Mouse (Mus musculus): ENCODE measurements around the gene Fv1. TPM values are rescaled to one million over a fixed set of nuclear protein-coding genes. Genes with fewer than 3 reads are reported as not detected.
A peak's percentile ranks its signal among the peaks of the same experiment; 100 is the strongest.
"Not testable (repeated sequence)": the region's sequence is repeated elsewhere in the genome, so short reads cannot be mapped to it uniquely, and the experiment has no call there.

Gene Fv1
- polyA plus RNA-seq (2021) = 9.3 TPM

DNA sequence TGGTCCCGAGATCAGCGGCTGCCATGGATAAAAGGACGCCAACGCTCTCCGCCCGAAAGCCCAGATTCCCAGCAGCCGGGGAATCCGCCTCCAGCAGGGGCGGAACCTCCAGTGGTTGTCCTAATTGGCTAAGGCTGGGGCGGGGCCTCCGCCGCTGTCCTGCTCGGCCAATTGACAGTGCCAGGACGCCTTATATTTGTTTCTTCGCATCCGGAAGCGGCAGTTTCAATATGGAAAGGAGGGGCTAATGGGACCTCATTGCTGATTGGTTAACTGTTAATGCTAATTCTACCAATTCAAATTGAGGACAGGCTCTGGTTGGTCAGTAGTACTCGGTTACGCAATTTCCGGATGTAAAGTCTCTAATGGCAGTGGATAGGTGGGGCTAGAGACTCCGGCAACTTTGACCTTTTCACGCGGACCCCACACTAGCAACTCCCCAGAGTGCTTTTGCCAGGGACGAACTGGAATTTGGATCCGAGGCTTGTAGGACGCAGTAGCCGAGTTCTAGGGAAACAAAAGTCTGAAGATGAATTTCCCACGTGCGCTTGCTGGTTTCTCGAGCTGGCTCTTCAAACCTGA, at the start of gene Fv1, which contains the start of gene Miip:
TSS of gene Fv1 (plus strand) at position 530 of the 582 bp plus-strand sequence.
TSS of gene Miip (minus strand) at position 367 of the 582 bp plus-strand sequence.
- no peaks in the 10 kb centered on the region for H3K27me3 ChIP-seq
- TF ChIP-seq CTCF (IDR thresholded peaks at IDR 0.05) = no peak
- ATAC-seq = peak; percentile 98
- POLR2A ChIA-PET = no interaction called here
- CTCF ChIA-PET = interaction anchor here (1.7 kb wide), 1 partner anchor 16 kb away, joined by 5 read pairs; no protein-coding TSS in a partner anchor
- peak; percentile 91 for DNase-seq (ENCODE audit: low read depth, low spot score)
- in situ Hi-C loops (cut with MboI; ENCODE audit: low pct_unique_long_range_greater_than_20kb) = no loop called here

DNA sequence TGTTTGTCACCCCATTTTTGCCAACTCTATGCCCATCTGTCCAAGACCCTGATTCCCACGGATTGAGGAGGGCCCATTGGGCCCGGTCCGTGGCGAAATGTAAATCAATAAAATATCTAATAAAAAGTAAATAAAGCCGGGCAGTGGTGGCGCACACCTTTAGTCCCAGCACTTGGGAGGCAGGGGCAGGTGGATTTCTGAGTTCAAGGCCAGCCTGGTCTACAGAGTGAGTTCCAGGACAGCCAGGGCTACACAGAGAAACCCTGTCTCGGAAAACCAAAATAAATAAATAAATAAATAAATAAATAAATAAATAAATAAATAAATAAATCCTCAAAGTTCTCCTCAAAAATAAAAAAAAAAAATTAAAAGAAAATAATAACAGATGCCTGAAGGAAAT, 49.1 kb upstream of the Fv1 start:
- CTCF ChIA-PET; POLR2A ChIA-PET; ATAC-seq; in situ Hi-C loops (cut with MboI; ENCODE audit: low pct_unique_long_range_greater_than_20kb); H3K27me3 ChIP-seq; DNase-seq (ENCODE audit: low read depth, low spot score): not testable (repeated sequence)

DNA sequence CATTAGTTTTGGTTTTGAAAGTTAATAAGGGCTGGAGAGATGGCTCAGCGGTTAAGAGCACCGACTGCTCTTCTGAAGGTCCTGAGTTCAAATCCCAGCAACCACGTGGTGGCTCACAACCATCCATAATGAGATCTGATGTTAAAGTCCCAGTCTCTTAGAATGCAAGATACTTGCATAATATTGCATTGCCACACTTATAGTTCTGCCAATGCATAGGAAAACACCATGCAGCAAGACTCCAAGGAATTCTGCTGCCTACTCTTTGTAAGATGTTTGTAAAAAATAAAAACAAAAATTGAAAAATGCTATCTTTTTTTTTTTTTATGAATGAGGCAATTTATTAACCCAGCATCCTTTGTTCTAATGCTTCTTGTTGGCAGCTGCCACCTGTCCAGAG, 47.4 kb upstream of the Fv1 start:
- DNase-seq (ENCODE audit: low read depth, low spot score); H3K27me3 ChIP-seq; ATAC-seq; in situ Hi-C loops (cut with MboI; ENCODE audit: low pct_unique_long_range_greater_than_20kb); CTCF ChIA-PET; POLR2A ChIA-PET: not testable (repeated sequence)

DNA sequence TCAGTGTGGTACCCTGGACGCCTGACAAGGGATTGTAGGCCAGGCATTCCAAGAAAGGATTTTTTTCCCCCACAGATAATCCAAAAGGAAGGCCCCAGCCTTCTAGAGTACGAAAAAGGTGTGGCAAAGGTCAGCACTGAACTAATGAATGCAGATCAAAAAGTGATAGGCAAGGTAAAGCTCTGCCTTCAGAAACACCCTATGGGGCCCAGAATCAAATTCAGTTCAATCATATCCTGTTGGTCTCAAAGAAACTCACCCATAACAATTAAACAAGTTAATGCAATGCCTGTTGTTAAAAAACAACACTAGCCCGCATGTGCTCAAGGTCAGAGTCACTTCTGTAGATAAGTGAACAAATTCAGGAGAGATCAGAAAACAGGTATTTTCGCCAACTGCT, 44.4 kb upstream of the Fv1 start:
- no peak for DNase-seq (ENCODE audit: low read depth, low spot score)
- POLR2A ChIA-PET = no interaction called here
- ATAC-seq = no peak

DNA sequence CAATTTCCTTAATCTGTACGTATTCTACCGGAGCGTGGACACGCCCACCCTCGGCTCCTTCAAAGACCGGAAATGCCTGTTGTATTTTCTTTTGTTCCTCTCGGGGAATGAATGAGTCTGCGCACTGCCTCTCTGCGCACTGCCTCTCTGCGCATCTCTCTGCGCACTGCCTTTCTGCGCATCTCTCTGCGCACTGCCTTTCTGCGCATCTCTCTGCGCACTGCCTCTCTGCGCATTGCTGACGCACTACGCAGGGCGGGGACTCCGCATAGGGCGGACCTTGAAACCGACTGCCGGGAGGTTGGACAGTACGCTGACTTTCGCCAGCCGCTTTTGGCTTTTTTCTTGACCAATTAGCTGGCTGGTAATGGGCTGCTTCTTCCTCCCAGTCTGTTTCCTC, 29.5 kb upstream of the Fv1 start:
- POLR2A ChIA-PET; CTCF ChIA-PET; H3K27me3 ChIP-seq; ATAC-seq; DNase-seq (ENCODE audit: low read depth, low spot score): not testable (repeated sequence)
- in situ Hi-C loops (cut with MboI; ENCODE audit: low pct_unique_long_range_greater_than_20kb) = loop anchor here (25.0 kb wide), 1 partner anchor 427 kb away; no protein-coding TSS in a partner anchor

More for the DNA sequence above, 44.4 kb upstream of the Fv1 start:
- no peak for TF ChIP-seq CTCF (IDR thresholded peaks at IDR 0.05)
- in situ Hi-C loops (cut with MboI; ENCODE audit: low pct_unique_long_range_greater_than_20kb) = no loop called here
- H3K27me3 ChIP-seq = no peaks in the 10 kb centered on the region
- CTCF ChIA-PET = no interaction called here

DNA sequence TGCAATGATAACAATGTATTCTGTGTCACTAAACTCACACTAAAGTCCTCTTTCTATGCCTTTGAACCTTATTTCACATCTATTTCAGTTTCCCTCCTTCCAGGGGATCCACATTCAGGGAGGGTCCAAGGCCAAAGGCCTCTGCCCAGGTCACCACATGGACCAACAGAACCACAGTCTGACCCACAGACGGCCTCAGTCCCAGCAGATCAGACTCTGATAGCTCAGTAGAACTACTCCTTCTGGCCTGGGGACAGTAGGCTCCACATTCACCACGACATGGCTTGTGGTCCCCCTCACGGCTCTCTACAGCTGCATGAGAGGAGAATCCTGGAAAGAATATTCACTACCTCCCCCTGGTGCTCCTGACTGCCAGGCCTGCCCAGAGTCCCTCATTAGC, 25.9 kb upstream of the Fv1 start:
- in situ Hi-C loops (cut with MboI; ENCODE audit: low pct_unique_long_range_greater_than_20kb) = loop anchor here (25.0 kb wide), 1 partner anchor 431 kb away; no protein-coding TSS in a partner anchor
- DNase-seq (ENCODE audit: low read depth, low spot score) (no peak), ATAC-seq (no peak)
- H3K27me3 ChIP-seq = no peaks in the 10 kb centered on the region
- CTCF ChIA-PET = no interaction called here
- no peak for TF ChIP-seq CTCF (IDR thresholded peaks at IDR 0.05)
- POLR2A ChIA-PET = no interaction called here

DNA sequence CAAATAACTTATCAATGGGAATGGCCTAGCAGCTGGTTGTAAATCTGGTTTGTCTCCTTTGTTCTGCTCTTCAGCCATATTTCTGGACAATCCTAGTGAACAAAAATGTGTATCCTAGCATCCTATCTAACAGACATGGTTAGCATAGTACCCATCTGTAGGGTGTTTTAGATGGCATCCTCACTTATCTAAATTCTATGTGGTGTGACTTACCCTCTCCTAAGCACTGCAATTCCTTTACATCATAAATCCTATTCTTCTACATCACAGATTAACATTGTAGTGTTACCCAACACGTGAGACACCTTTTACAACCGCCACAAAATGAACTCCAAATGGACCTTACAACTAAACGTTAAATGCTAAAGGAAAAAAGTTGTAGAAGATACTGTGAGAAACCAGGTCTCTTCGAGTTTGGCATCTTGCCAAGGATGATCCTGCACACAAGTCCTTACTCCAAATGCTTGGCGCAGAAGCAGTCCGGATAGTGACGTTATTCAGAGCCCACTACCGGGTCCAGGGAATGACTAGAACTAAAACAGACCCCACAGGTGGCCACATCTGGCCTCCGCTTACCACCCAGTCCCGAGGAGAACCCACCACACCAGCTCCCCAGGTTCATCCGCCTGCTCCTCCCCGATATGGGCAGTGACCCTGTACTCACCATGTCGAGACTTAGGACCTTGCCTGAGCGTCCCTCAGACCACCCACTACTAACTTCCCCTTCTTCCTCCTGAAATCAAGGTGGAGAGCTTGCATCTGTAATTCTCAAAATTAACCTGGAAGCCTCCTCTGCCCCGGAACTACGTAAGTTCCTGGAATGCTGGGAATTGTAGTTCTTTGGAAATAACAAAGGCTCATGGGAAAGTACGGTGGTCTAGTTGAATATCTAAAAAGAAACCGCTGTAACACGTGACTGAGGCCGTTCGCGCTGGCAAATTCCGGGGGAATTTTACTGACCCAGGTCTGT, 20.9 kb upstream of the Fv1 start, which contains the start of gene Zfp933:
TSS of gene Zfp933 (minus strand) at position 753 of the 970 bp plus-strand sequence.
- no peak for TF ChIP-seq CTCF (IDR thresholded peaks at IDR 0.05)
- H3K27me3 ChIP-seq = no peaks in the 10 kb centered on the region
- ChIA-PET CTCF (no interaction called here), POLR2A (interaction anchor here (0.7 kb wide), 1 partner anchor 11 kb away, joined by 3 read pairs; no protein-coding TSS in a partner anchor)
- in situ Hi-C loops (cut with MboI; ENCODE audit: low pct_unique_long_range_greater_than_20kb) = loop anchor here (25.0 kb wide), 1 partner anchor 436 kb away; no protein-coding TSS in a partner anchor
- DNase-seq (ENCODE audit: low read depth, low spot score) (peak; percentile 83), ATAC-seq (peak; percentile 77)

DNA sequence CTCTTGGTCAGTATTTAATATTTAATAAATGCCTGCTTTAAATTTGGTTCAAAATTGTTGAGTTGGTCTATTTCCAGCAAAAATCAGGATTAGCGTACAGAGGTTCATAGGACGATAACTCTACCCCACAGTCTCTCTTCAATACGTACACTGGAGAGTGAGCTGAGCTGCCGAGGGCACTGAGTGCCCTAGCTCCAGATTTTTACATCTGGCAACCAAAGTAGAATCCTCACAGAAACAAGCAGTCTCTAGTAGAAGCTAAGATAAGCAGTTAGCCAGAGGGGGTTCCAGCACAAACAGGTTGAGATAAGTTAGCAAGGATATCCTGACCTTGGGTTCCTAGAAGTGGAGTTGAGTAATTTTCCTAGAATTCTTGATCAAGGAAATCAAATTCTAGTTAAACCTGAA, 20.2 kb upstream of the Fv1 start:
- no peak for TF ChIP-seq CTCF (IDR thresholded peaks at IDR 0.05)
- POLR2A ChIA-PET = interaction anchor here (0.7 kb wide), 1 partner anchor 10 kb away, joined by 3 read pairs; no protein-coding TSS in a partner anchor
- peak; percentile 42 for ATAC-seq
- DNase-seq (ENCODE audit: low read depth, low spot score) = no peak
- CTCF ChIA-PET = no interaction called here
- in situ Hi-C loops (cut with MboI; ENCODE audit: low pct_unique_long_range_greater_than_20kb) = loop anchor here (25.0 kb wide), 1 partner anchor 436 kb away; no protein-coding TSS in a partner anchor
- no peaks in the 10 kb centered on the region for H3K27me3 ChIP-seq

DNA sequence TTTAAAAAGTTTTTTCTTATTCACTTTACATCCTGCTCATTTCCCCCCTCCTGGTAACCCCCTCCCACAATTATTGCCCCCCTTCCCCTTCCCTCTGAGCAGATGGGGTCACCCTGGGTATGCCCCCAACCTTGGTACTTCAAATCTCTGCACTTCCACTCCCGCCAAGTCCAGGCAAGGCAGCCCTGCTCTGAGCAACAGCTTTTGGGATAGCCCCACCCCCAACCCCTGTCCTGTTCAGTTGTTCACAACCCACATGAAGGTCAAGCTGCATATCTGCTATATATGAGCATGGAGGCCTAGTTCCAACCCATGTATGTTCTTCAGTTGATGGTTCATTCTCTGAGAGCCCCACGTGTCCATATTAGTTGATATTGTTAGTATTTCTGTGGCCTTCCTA, 18.0 kb upstream of the Fv1 start:
- DNase-seq (ENCODE audit: low read depth, low spot score) = no peak
- in situ Hi-C loops (cut with MboI; ENCODE audit: low pct_unique_long_range_greater_than_20kb) = no loop called here
- no peak for TF ChIP-seq CTCF (IDR thresholded peaks at IDR 0.05)
- H3K27me3 ChIP-seq = no peaks in the 10 kb centered on the region
- ChIA-PET POLR2A (no interaction called here), CTCF (no interaction called here)
- no peak for ATAC-seq

DNA sequence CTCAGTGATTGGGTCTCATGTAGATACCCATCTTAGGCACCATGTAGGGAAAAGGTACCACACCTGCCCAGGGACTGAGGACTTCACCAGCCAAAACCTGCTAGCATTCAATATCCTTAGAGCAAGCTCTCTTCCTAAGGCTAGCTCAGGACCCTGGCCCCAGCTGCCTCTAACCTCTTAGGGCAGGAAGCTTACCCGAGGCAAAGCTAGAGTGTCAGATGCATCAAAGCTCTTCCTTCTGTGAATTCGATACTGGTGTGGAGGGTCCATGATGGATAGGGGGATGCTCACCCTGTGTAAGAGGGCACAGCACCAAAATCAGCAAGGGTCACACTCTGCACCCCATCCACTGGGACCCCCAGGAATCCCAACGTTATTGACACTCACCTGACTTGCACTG, 6.7 kb upstream of the Fv1 start:
- in situ Hi-C loops (cut with MboI; ENCODE audit: low pct_unique_long_range_greater_than_20kb) = no loop called here
- CTCF ChIA-PET = interaction anchor here (1.2 to 1.3 kb wide), 2 partner anchors 11 to 16 kb away, joined by 3 read pairs; no protein-coding TSS in a partner anchor

DNA sequence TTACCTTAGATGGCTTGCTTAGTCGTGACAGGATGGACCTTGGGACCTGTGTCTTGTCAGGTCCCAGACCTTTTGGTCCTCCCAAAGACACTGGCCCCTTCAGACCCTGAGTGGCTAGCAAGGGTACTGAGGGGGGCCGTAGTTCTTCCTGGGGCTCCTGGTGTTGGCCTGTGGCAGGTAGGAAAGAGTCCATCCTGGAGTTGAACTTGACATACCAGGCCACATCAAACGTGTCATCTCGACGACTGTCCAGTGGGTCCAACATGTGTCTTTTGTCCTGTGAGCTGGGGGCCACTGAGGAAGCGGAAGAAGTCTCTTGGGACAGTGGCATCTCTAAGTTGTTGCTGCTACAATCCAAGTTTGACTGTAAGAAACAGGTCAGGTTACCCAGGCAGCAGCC, 3.1 kb upstream of the Fv1 start:
- H3K27me3 ChIP-seq = no peaks in the 10 kb centered on the region
- CTCF ChIA-PET = no interaction called here
- ATAC-seq (no peak), DNase-seq (ENCODE audit: low read depth, low spot score) (no peak)
- in situ Hi-C loops (cut with MboI; ENCODE audit: low pct_unique_long_range_greater_than_20kb) = no loop called here
- no peak for TF ChIP-seq CTCF (IDR thresholded peaks at IDR 0.05)
- POLR2A ChIA-PET = no interaction called here

More for the DNA sequence above, 6.7 kb upstream of the Fv1 start:
- DNase-seq (ENCODE audit: low read depth, low spot score) = no peak
- ATAC-seq = no peak
- TF ChIP-seq CTCF (IDR thresholded peaks at IDR 0.05) = no peak
- no peaks in the 10 kb centered on the region for H3K27me3 ChIP-seq
- POLR2A ChIA-PET = no interaction called here
